Mouse (Mus musculus) layer of hippocampus, postnatal 10 days (tissue): ENCODE measurements at regions not wholly inside any gene's neighbourhood (a gene's known extent, or its start where the extent isn't known, plus 50 kb on each side); places are given as distances from the start of the nearest gene placed in this dataset.
"Not testable (repeated sequence)": the region's sequence is repeated elsewhere in the genome, so short reads cannot be mapped to it uniquely, and the experiment has no call there.

Experiments
- DNase-seq, 2 experiments: peaks; one replicate each; pipeline ENCODE4 v3.0.0; 2021; ENCODE audit warnings: low spot score in 2 of 2

DNA sequence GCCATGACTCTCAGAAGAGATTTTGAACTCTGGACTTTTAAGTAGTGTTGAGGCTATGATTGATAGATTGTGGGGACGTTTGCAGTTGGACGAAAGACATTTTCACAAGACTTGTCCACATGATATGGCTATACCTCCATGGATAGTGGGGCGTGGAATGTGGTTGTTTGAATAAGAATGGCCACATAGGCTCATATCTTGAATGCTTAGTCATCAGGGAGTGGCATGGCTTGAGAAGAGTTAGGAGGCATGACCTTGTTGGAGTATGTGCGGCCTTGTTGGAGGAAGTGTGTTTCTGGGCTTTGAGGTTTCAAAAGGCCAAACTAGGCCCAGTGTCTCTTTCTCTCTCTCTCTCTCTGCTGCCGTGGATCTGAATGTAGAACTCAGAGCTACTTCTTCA, 204.7 kb upstream of the Pclo start:
- DNase-seq, result no peak

- no peak for DNase-seq
These were observed 203.0 kb upstream of the Pclo start for GRCm38 (mm10) chr5:14311729-14312128.

DNA sequence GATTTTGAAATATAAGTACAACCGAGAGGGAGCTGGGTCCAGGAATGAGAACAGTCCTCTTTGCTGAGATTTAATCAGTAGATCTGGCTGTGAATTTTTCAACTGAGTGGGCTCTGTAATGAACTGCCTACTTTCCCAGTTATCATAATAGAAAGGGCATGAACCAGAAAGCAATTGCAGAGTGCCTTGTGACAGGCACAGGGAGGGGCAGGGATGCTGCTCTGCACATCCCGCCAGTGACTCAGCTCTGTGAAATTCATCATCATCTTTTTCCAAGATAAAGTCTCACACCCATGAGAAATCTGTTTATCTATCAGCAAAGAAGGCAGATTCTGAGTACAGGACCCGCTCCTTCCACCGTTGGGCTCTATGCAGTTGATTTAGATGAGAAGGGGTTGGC, 194.5 kb upstream of the Pclo start:
- no peak for DNase-seq

GRCm38 (mm10) chr5:14322000-14322399, 192.7 kb upstream of the Pclo start:
- DNase-seq, result no peak

DNA sequence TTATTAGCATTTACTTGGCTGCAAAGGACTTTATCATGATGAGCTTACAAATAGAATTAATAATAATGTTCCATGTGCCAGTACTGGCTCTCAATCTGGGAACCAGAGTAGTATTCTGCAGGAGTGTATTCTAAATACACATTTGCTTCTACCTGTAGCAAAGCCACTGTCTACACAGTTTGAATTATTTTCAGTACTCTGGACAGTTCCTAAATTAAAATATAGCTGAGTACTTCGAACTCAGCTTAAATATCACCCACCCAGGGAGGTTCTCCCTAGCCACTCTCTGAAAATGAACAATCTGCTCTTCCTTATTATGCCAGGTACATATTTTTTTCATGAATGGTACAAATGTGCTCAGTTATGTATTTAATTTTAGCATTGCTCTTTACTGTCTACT, 154.3 kb upstream of the Pclo start:
- DNase-seq, result no peak

DNA sequence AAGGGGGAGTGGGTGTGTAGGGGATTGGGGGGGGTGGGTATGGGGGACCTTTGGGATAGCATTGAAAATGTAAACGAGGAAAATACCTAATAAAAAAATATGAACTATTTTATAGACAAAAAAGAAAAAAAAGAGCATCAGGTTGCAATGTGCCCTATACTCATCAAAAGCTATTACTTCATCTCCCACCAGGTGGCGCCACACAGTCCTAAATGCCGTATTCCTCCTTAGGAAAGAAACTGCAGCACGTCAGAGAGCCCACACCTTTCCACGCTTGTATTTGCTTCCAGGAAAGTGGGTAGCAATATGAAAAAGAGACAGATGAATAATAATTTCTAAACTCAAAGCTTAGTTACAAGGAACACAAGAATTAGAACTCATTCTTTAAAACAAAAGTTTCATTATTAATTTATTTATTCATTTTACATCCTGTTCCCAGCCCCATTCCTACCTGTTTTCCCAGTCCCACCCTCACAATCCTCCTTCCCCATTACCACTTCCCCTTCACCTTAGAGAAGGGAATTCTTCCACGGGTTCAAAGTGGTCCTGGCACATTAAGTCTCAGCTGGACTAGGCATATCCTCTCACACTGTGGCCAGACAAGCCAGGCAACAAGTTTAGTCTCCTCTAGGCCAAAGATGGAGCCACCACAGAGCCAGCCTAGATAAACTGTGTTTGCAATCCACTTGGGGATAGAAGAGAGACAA, 125.4 kb upstream of the Pclo start:
- DNase-seq, result peak; percentile 80 to 84

GRCm38 (mm10) chr5:14391793-14392192, 122.9 kb upstream of the Pclo start:
- DNase-seq, result no peak

DNA sequence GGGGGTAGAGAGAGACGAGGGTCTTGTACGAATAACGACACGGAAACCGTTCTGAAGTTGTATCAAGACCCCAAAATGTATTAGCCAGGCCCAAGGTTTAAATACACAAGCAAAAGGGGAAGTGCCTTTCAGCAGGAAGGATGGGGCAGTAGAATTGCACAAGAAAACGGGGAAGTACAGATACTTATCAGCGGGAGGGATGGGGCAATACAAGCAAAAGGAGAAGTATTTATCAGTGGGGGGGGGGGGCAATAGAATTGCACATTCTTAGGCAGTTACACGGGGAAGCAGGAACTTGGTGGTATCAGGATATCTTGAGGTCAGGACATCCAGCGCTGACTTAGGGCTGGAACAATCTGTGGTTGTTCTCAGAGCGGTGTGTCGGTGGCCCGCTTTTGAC, 111.3 kb upstream of the Pclo start:
- DNase-seq, result not testable (repeated sequence)

DNA sequence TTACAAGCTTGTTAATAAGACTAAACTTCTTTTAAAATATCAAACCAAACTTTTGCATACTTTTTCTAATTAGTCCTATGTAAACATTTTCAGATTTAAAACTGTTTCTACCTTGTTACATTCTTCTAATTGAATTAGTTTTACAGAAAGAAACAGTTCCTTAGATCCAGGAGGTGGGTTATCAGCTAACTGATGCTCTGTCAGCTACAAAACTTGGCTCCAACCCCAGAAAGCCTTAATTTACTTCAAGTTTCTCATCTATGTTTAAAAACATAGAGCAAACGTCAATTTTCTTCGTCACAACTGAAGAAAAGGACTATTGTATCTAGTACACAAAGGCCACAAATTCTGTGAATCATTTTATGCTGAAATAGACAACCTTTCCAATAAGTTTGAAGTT, 110.4 kb upstream of the Pclo start:
- DNase-seq, result no peak

DNA sequence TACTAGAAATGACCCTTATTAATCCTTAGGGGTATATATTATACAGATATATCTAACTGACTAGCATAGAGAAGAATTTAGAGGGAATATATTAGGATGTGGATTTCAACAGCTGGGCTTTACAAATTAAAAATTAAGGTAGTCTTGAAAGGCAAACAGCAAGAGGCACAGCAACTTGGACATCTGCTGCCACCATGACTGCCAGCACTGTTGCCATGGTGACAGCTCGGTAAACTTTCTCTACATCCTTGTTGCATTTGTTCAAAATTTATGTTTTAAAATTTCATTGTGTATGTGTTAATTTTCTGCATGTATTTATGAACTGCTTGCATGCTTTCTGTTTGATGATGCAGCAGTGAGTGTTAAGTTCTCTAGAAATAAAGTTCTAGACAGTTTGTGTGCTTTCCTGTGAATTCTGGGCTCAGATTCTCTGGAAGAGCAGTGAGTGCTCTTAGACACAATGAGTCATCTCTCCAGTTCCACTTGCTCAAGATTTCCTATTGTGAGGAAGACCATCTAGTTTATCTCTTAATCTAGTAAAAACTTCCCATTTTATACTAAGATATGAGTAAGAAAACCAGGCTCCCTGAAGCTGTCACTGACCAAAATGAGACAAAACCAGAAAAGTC, 99.4 kb upstream of the Pclo start:
- peak in 1 of 2 experiments; percentile 11 for DNase-seq

DNA sequence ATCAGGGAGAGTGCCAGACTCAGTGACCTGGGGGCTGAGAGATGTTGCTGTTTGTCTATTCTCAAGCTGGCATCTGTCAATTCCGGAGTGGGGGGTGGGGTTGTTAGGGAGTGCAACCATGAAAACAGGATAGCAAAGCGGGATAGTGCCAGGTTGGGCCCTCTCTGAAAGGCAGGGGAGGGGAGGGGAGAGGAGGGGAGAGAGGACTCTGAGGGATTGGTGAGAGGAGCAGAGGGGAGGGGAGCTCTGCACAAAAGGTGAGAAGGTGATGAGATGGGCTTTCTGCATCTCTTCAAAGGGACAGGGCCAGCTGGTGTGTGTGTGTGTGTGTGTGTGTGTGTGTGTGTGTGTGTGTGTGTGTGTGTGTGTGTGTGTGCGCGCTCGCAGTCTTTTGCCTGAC, 61.6 kb upstream of the Pclo start:
- DNase-seq, result no peak
